Mouse (Mus musculus) hindbrain, postnatal 0 days (tissue): ENCODE data around the gene Alyref. TPM values are rescaled to one million over a fixed set of nuclear protein-coding genes. Genes with fewer than 3 reads are reported as not detected.

Experiments
- ATAC-seq: fragments of 200-750 bp; cut with Nextera tagmentation; 2 replicates; pipeline ENCODE4 v1.8.0; 2017; ENCODE audit warnings: mild to moderate bottlenecking, moderate TSS enrichment, moderate library complexity
- DNase-seq: peaks from one replicate; pipeline ENCODE4 v3.0.0-alpha.2; 2015; ENCODE audit warnings: low spot score
- H3K27ac ChIP-seq: fragments of 300-500 bp; sonication (generic); 2 replicates; pipeline ENCODE4 v1.5.1; 2014; ENCODE audit warnings: mild to moderate bottlenecking
- H3K27me3 ChIP-seq: fragments of 300-500 bp; sonication (generic); 2 replicates; pipeline ENCODE4 v1.6.1; 2014; ENCODE audit warnings: low read length, mixed read lengths; ENCODE audit not compliant: insufficient read depth
- H3K36me3 ChIP-seq: fragments of 300-500 bp; sonication (generic); 2 replicates; pipeline ENCODE4 v1.6.1; 2014; ENCODE audit warnings: low read length, mixed read lengths; ENCODE audit not compliant: insufficient read depth
- H3K4me1 ChIP-seq: fragments of 300-500 bp; sonication (generic); 2 replicates; pipeline ENCODE4 v1.6.1; 2014; ENCODE audit warnings: antibody characterized with exemption, low read length, mixed read lengths; ENCODE audit not compliant: insufficient read depth
- H3K4me2 ChIP-seq: fragments of 300-500 bp; sonication (generic); 2 replicates; pipeline ENCODE4 v1.6.1; 2014; ENCODE audit warnings: low read depth, mild to moderate bottlenecking, low read length, moderate library complexity, mixed read lengths
- H3K4me3 ChIP-seq: fragments of 300-500 bp; sonication (generic); 2 replicates; pipeline ENCODE4 v1.5.1; 2014; ENCODE audit warnings: low read length
- H3K9ac ChIP-seq: fragments of 300-500 bp; sonication (generic); replicated peaks from 2 replicates; pipeline ENCODE4 v1.6.1; 2014; ENCODE audit warnings: mild to moderate bottlenecking, low read length, moderate library complexity, mixed read lengths
- H3K9me3 ChIP-seq: fragments of 300-500 bp; sonication (generic); 2 replicates; pipeline ENCODE4 v1.6.1; 2016; ENCODE audit warnings: low read length, mixed read lengths
- CTCF ChIP-seq: IDR thresholded peaks from 2 replicates; pipeline ENCODE4 v1.5.1; 2016; ENCODE audit warnings: antibody characterized with exemption, control low read depth, low read depth
- whole genome bisulfite sequencing: fragments of 180-500 bp; shearing (Covaris S2); extraction: QIAGEN DNeasy Blood & Tissue Kit; methylation state at CpG from one replicate; pipeline ENCODE4 v1.1.7; 2014; 5-methylcytosine and 5-hydroxymethylcytosine counted together
- polyA plus RNA-seq: library from polyadenylated mRNA; unstranded; fragments of >200 nt; fragmentation: Nextera tagmentation; extraction: Ambion mirVana; gene quantifications from 2 replicates; pipeline ENCODE4 v1.2.1, GENCODE M21; 2015
- total RNA-seq: library from RNA; depleted of rRNA; stranded (reverse); fragments of >200 nt; gene quantifications from 2 replicates; pipeline ENCODE4 v1.2.3, GENCODE M21; 2014

The Alyref gene
- total and polyA plus RNA-seq, 2 experiments from 2014 or later, result 95.2 to 185 TPM

DNA sequence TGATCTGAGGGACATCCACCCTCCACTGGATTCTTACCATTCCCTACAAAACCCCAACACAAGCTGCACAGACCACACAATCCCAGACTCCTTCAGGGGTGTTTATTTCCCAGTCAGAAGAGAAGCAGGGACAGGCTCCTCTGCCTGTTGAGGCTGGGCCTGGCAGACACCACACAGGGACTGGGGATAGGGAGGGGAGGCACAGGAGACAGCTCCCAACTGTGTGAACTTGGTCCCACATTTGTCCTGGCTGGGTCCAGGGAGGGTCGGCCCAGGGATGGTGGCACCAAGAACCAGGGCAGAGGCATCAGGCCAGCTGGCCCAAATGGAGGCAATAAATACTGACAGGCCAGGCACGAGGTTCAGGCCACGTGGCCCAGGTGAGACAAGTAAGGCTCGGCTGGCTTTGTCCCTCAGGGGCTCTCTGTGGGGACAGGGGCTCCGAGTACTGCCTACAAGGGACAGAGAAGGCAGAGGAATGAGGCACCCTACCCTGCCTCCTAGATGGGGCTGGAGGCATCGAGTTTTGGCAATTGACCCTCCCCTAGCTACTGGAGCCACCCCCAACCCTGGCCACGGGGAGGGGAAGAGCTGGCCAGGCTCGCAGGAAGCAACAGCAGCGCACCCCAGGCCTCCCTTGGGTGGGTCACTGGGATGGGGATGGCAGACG, 20.0 kb downstream of the Alyref start:
- DNase-seq, result no peak
- H3K4me3 ChIP-seq, result no peak overlapping the region
- no peak for ATAC-seq
- no peaks in the 10 kb centered on the region for H3K27me3 ChIP-seq
- 86% methylated on average over 10 of the region's 10 CpGs for WGBS
- TF ChIP-seq CTCF, result no peak
- peaks cover 24% of the 10 kb centered on the region for H3K36me3 ChIP-seq
- H3K9me3 ChIP-seq, result no peaks in the 10 kb centered on the region
- no peak overlapping the region for H3K27ac ChIP-seq
- H3K9ac ChIP-seq, result no peak overlapping the region
- H3K4me1 ChIP-seq, result peaks cover 18% of the 10 kb centered on the region
- H3K4me2 ChIP-seq, result no peak overlapping the region

DNA sequence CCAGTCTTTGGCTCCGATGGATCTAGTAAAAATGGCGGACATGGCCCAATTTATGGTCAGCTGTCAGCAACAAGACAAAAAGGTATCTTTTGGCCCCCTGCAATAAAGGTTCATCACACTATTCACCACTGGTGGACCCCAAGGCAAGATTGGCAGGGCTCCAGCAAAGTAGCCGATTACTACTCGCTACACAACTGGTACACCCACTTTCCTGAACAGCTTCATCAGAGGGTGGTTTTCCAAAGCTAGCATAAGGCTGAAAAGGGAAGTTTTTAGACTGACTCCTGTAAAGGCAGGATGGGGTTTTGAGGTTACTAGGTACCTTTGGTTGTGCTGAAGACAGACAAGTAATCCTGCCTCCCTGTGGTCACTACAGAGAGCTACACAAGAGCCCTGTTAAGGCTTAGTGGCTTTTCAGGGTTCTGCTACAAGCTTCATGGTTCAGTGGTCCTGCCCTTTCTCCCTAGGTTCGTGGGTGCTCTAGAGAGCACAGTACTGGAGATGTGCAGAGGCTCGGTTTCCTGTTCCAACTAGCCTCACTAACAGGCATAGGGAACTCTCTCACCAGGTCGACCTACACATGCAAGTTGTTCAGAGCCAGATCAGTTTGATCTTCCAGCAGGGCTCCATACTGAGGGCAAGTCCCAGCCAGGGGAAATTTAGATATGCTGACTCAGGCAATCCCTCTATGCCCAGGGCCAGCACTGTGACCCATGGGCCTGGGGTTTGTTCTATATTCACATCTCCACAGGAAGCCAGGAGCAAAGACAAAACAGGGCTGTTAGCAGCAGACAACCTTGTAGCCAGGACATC, 20.7 kb downstream of the Alyref start:
- WGBS, result 78% methylated on average over 7 of the region's 7 CpGs
- peak; percentile 63 for DNase-seq
- Histone ChIP-seq H3K27ac (no peak overlapping the region), H3K36me3 (peaks cover 24% of the 10 kb centered on the region), H3K4me3 (no peak overlapping the region), H3K9me3 (no peaks in the 10 kb centered on the region), H3K4me2 (no peak overlapping the region), H3K4me1 (peaks cover 18% of the 10 kb centered on the region), H3K27me3 (no peaks in the 10 kb centered on the region), H3K9ac (no peak overlapping the region)
- peak; percentile 68 for TF ChIP-seq CTCF
- ATAC-seq, result no peak

- TF ChIP-seq CTCF, result no peak
Measured at GRCm38 (mm10) chr11:120576365-120576981, 21.7 kb downstream of the Alyref start.

DNA sequence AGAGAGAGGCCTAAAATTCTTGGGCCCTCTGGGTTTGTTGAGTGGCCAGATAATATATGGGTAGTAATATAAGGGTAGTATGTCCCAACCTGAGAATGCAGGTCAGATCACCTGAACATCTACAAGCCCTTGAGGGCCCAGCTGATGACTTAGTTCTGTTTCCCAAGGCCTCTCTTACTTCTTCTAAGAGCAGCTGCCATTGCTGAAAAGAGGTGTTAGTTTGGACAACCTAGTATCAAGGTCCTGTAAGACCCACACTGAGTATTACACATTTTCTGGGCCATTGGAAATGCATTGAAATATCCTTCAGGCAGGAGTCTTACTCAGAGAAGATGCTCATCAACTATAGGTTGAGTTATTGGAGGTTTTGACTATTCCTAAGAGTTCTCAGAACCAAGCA, 22.2 kb downstream of the Alyref start:
- peaks cover 27% of the 10 kb centered on the region for H3K36me3 ChIP-seq
- H3K4me2 ChIP-seq, result no peak overlapping the region
- H3K9ac ChIP-seq, result no peak overlapping the region
- TF ChIP-seq CTCF, result no peak
- H3K27ac ChIP-seq, result no peak overlapping the region
- DNase-seq (no peak), ATAC-seq (no peak)
- H3K9me3 ChIP-seq, result no peaks in the 10 kb centered on the region
- peaks cover 20% of the 10 kb centered on the region for H3K4me1 ChIP-seq
- H3K4me3 ChIP-seq, result no peak overlapping the region
- no peaks in the 10 kb centered on the region for H3K27me3 ChIP-seq

More at GRCm38 (mm10) chr11:120576365-120576981, 21.7 kb downstream of the Alyref start:
- ATAC-seq (no peak), DNase-seq (no peak)
- H3K9ac ChIP-seq, result no peak overlapping the region
- 93% methylated on average over 3 of the region's 3 CpGs for WGBS
- no peak overlapping the region for H3K4me2 ChIP-seq
- no peak overlapping the region for H3K27ac ChIP-seq
- H3K9me3 ChIP-seq, result no peaks in the 10 kb centered on the region
- H3K4me3 ChIP-seq, result no peak overlapping the region
- no peaks in the 10 kb centered on the region for H3K27me3 ChIP-seq
- peaks cover 24% of the 10 kb centered on the region for H3K36me3 ChIP-seq
- peaks cover 16% of the 10 kb centered on the region for H3K4me1 ChIP-seq

DNA sequence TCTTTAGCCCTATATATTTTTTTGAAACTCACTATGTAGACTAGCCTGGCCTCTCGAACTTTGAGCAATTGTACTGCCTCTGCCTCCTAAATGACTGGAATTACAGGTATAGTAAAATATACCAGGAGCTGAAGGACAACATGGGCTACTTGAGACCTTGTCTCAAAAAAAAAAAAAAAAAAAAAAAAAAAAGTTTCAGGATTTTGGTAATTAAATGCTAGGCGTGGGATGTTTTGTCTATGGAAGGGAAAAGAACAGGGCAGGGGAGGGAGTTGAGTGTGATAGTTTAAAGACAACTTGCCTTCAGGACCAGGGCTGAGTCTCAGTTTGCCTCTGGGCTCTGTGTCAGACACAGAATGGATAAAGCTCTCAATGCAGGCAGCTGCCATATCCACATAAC, 23.1 kb downstream of the Alyref start:
- Histone ChIP-seq H3K27ac (no peak overlapping the region), H3K36me3 (peaks cover 35% of the 10 kb centered on the region), H3K4me2 (no peak overlapping the region), H3K9me3 (no peaks in the 10 kb centered on the region), H3K4me3 (no peak overlapping the region), H3K9ac (no peak overlapping the region), H3K27me3 (no peaks in the 10 kb centered on the region), H3K4me1 (peaks cover 16% of the 10 kb centered on the region)
- DNase-seq (no peak), ATAC-seq (no peak)
- 88% methylated on average over 2 of the region's 2 CpGs for WGBS
- no peak for TF ChIP-seq CTCF

GRCm38 (mm10) chr11:120574278-120574600, 23.9 kb downstream of the Alyref start:
- Histone ChIP-seq H3K27me3 (no peaks in the 10 kb centered on the region), H3K4me1 (peaks cover 13% of the 10 kb centered on the region), H3K9me3 (no peaks in the 10 kb centered on the region), H3K4me3 (0 out of 2 replicates have a peak overlapping the region, but pooled peaks have one; percentile 1), H3K9ac (peak overlapping the region; percentile 77; the same call in 1 of the 2 replicates), H3K36me3 (peaks cover 35% of the 10 kb centered on the region), H3K4me2 (peak overlapping the region; percentile 90), H3K27ac (0 out of 2 replicates have a peak overlapping the region, but pooled peaks have one; percentile 90)
- DNase-seq, result no peak
- ATAC-seq, result no peak
- WGBS, result 49% methylated on average over 5 of the region's 5 CpGs
- no peak for TF ChIP-seq CTCF
